Mouse (Mus musculus) embryonic facial prominence, embryonic 11.5 days (tissue): ENCODE measurements around the gene Slc16a8. TPM values are rescaled to one million over a fixed set of nuclear protein-coding genes. Genes with fewer than 3 reads are reported as not detected.
"Not testable (repeated sequence)": the region's sequence is repeated elsewhere in the genome, so short reads cannot be mapped to it uniquely, and the experiment has no call there.

Experiments used
- ATAC-seq: fragments of 200-750 bp; cut with Nextera tagmentation; replicated peaks from 2 replicates; pipeline ENCODE4 v1.8.0; 2017; ENCODE audit warnings: low read depth; ENCODE audit not compliant: insufficient number of reproducible peaks, low FRiP score, low TSS enrichment
- DNase-seq: peaks from one replicate; pipeline ENCODE4 v3.0.0-alpha.2; 2015; ENCODE audit warnings: low spot score
- H3K27ac ChIP-seq: fragments of 300-500 bp; sonication (generic); replicated peaks from 2 replicates; pipeline ENCODE4 v1.5.1; 2014; ENCODE audit warnings: mild to moderate bottlenecking, low read depth, low read length, control low read depth
- H3K27me3 ChIP-seq: fragments of 300-500 bp; sonication (generic); 2 replicates; pipeline ENCODE4 v1.6.1; 2014; ENCODE audit warnings: mild to moderate bottlenecking, low read length, moderate library complexity, mixed read lengths; ENCODE audit not compliant: control insufficient read depth, insufficient read depth
- H3K36me3 ChIP-seq: fragments of 300-500 bp; sonication (generic); replicated peaks from 2 replicates; pipeline ENCODE4 v1.6.1; 2014; ENCODE audit warnings: low read depth, mild to moderate bottlenecking, low read length, moderate library complexity, mixed read lengths; ENCODE audit not compliant: control insufficient read depth, insufficient read depth
- H3K4me1 ChIP-seq: fragments of 300-500 bp; sonication (generic); 2 replicates; pipeline ENCODE4 v1.6.1; 2014; ENCODE audit warnings: low read length, mixed read lengths; ENCODE audit not compliant: control insufficient read depth, insufficient read depth
- H3K4me2 ChIP-seq: fragments of 300-500 bp; sonication (generic); 2 replicates; pipeline ENCODE4 v1.6.1; 2014; ENCODE audit warnings: low read depth, mild to moderate bottlenecking, control low read depth, low read length, moderate library complexity
- H3K4me3 ChIP-seq: fragments of 300-500 bp; sonication (generic); 2 replicates; pipeline ENCODE4 v1.5.1; 2014; ENCODE audit warnings: low read depth, low read length, control low read depth
- H3K9ac ChIP-seq: fragments of 300-500 bp; sonication (generic); replicated peaks from 2 replicates; pipeline ENCODE4 v1.6.1; 2014; ENCODE audit warnings: mild to moderate bottlenecking, control low read depth, low read length
- H3K9me3 ChIP-seq: fragments of 300-500 bp; sonication (generic); replicated peaks from 2 replicates; pipeline ENCODE4 v1.6.1; 2016; ENCODE audit warnings: mild to moderate bottlenecking, low read length, inconsistent platforms, mixed read lengths; ENCODE audit not compliant: control insufficient read depth
- WGBS: fragments of 180-500 bp; shearing (Covaris S2); extraction: QIAGEN DNeasy Blood & Tissue Kit; methylation state at CpG from one replicate; pipeline ENCODE4 v1.1.7; 2014; 5-methylcytosine and 5-hydroxymethylcytosine counted together
- polyA plus RNA-seq: library from polyadenylated mRNA; unstranded; fragments of >200 nt; fragmentation: Nextera tagmentation; extraction: Ambion mirVana; gene quantifications from 2 replicates; pipeline ENCODE4 v1.2.1, GENCODE M21; 2014

The Slc16a8 gene
- polyA plus RNA-seq, 1 experiment from 2014 or later, result not detected

GRCm38 (mm10) chr15:79225780-79226179 lies 28.8 kb downstream of the Slc16a8 start:
- H3K27ac ChIP-seq, H3K9ac ChIP-seq, ATAC-seq, H3K4me2 ChIP-seq, H3K9me3 ChIP-seq, H3K27me3 ChIP-seq, H3K4me1 ChIP-seq, H3K36me3 ChIP-seq, H3K4me3 ChIP-seq, DNase-seq: not testable (repeated sequence)
- WGBS, result 68% methylated on average over 2 of the region's 2 CpGs

- Histone ChIP-seq H3K27ac (no peak overlapping the region), H3K9me3 (no peaks in the 10 kb centered on the region), H3K36me3 (no peaks in the 10 kb centered on the region), H3K4me3 (no peak overlapping the region), H3K9ac (no peak overlapping the region), H3K4me1 (peaks cover under 1% of the 10 kb centered on the region; the same call in 1 of the 2 replicates), H3K4me2 (no peak overlapping the region), H3K27me3 (no peaks in the 10 kb centered on the region)
- ATAC-seq (peak; percentile 45), DNase-seq (peak; percentile 92)
- WGBS, result 6% methylated on average over 5 of the region's 5 CpGs
These were observed 29.9 kb downstream of the Slc16a8 start for GRCm38 (mm10) chr15:79224685-79225084.

GRCm38 (mm10) chr15:79223641-79224040 lies 30.9 kb downstream of the Slc16a8 start:
- H3K4me3 ChIP-seq, result no peak overlapping the region
- H3K4me1 ChIP-seq, result peaks cover 4% of the 10 kb centered on the region; the same call in 1 of the 2 replicates
- DNase-seq, result no peak
- H3K36me3 ChIP-seq, result no peaks in the 10 kb centered on the region
- WGBS, result 3% methylated on average over 5 of the region's 5 CpGs
- no peak for ATAC-seq
- no peak overlapping the region for H3K9ac ChIP-seq
- no peak overlapping the region for H3K4me2 ChIP-seq
- no peak overlapping the region for H3K27ac ChIP-seq
- H3K9me3 ChIP-seq, result no peaks in the 10 kb centered on the region
- no peaks in the 10 kb centered on the region for H3K27me3 ChIP-seq

- Histone ChIP-seq H3K9me3 (no peaks in the 10 kb centered on the region), H3K36me3 (no peaks in the 10 kb centered on the region), H3K27me3 (no peaks in the 10 kb centered on the region), H3K27ac (no peak overlapping the region), H3K4me3 (no peak overlapping the region), H3K9ac (no peak overlapping the region), H3K4me2 (no peak overlapping the region), H3K4me1 (peaks cover 4% of the 10 kb centered on the region; the same call in 1 of the 2 replicates)
- ATAC-seq, result no peak
- no peak for DNase-seq
- 0% methylated on average over 1 of the region's 1 CpGs for WGBS
These were observed 35.0 kb downstream of the Slc16a8 start for GRCm38 (mm10) chr15:79219572-79219971.

- no peak overlapping the region for H3K4me3 ChIP-seq
- no peak overlapping the region for H3K4me2 ChIP-seq
- 71% methylated on average over 3 of the region's 3 CpGs for WGBS
- H3K9ac ChIP-seq, result no peak overlapping the region
- DNase-seq (no peak), ATAC-seq (no peak)
- no peaks in the 10 kb centered on the region for H3K9me3 ChIP-seq
- no peaks in the 10 kb centered on the region for H3K27me3 ChIP-seq
- no peak overlapping the region for H3K27ac ChIP-seq
- peaks cover 4% of the 10 kb centered on the region; the same call in 1 of the 2 replicates for H3K4me1 ChIP-seq
- no peaks in the 10 kb centered on the region for H3K36me3 ChIP-seq
These were observed 38.4 kb downstream of the Slc16a8 start for GRCm38 (mm10) chr15:79216191-79216590.

- H3K27me3 ChIP-seq, result no peaks in the 10 kb centered on the region
- peak overlapping the region; percentile 28; the same call in 1 of the 2 replicates for H3K27ac ChIP-seq
- DNase-seq (no peak), ATAC-seq (no peak)
- no peaks in the 10 kb centered on the region for H3K36me3 ChIP-seq
- H3K4me3 ChIP-seq, result no peak overlapping the region
- H3K4me1 ChIP-seq, result no peaks in the 10 kb centered on the region
- no peak overlapping the region for H3K9ac ChIP-seq
- no peaks in the 10 kb centered on the region for H3K9me3 ChIP-seq
- WGBS, result 72% methylated on average over 6 of the region's 6 CpGs
- no peak overlapping the region for H3K4me2 ChIP-seq
These were observed 41.0 kb downstream of the Slc16a8 start for GRCm38 (mm10) chr15:79213591-79213990.

- no peak overlapping the region for H3K4me3 ChIP-seq
- WGBS, result 59% methylated on average over 25 of the region's 26 CpGs
- H3K9me3 ChIP-seq, result no peaks in the 10 kb centered on the region
- no peaks in the 10 kb centered on the region for H3K4me1 ChIP-seq
- peak overlapping the region; percentile 28; the same call in 1 of the 2 replicates for H3K27ac ChIP-seq
- DNase-seq (peak; percentile 30), ATAC-seq (0 out of 2 replicates have a peak, but pooled peaks have one; percentile 31)
- H3K9ac ChIP-seq, result no peak overlapping the region
- H3K4me2 ChIP-seq, result no peak overlapping the region
- no peaks in the 10 kb centered on the region for H3K27me3 ChIP-seq
- H3K36me3 ChIP-seq, result no peaks in the 10 kb centered on the region
These were observed 41.7 kb downstream of the Slc16a8 start for GRCm38 (mm10) chr15:79212750-79213446.

GRCm38 (mm10) chr15:79210357-79210756 lies 44.2 kb downstream of the Slc16a8 start:
- ATAC-seq, result no peak
- no peaks in the 10 kb centered on the region for H3K36me3 ChIP-seq
- no peak overlapping the region for H3K27ac ChIP-seq

More at GRCm38 (mm10) chr15:79210357-79210756, 44.2 kb downstream of the Slc16a8 start:
- no peaks in the 10 kb centered on the region for H3K4me1 ChIP-seq
- WGBS, result 81% methylated on average over 2 of the region's 2 CpGs
- H3K27me3 ChIP-seq, result no peaks in the 10 kb centered on the region
- H3K9me3 ChIP-seq, result no peaks in the 10 kb centered on the region
- no peak overlapping the region for H3K9ac ChIP-seq
- no peak overlapping the region for H3K4me2 ChIP-seq
- H3K4me3 ChIP-seq, result no peak overlapping the region
- no peak for DNase-seq
